31 mouse cellular contexts compared by ENCODE assay signal in genomic region chr16:12652180-12652579, GRCm38 (mm10).
DNase-seq lines count a peak whose midpoint lies in the region; ATAC-seq and TF ChIP-seq lines count a peak whose summit lies in the region.
"Had no signal": no experiment of that assay in that cellular context is flagged by ENCODE, and none has a peak within 500 bp of the region (broad histone marks: within the 10 kb centered on the region; RNA-seq: fewer than 3 reads in every experiment).

No protein-coding gene starts in this region.

- TF ChIP-seq POLR2A in heart, adult 2 months (IDR thresholded peaks at IDR 0.05; ENCODE audit: insufficient read depth, low read depth, low read length): no peak

- intact Hi-C loops in heart, adult 2 months (cut with DNase I): loop anchor here (5.0 to 10.0 kb wide), 2 partner anchors 240 to 453 kb away; partner anchors contain the start of gene Ercc4

- no peak overlapping the region for H3K9ac ChIP-seq in heart, adult 2 months (ENCODE audit: low read depth, low read length)
- H3K9ac ChIP-seq in liver, embryonic 14.5 days (replicated peaks): no peak overlapping the region
- no peak overlapping the region for H3K9ac ChIP-seq in liver, embryonic 11.5 days (ENCODE audit: low read depth, low read length)
- H3K9ac ChIP-seq: embryonic facial prominence, embryonic 15.5 days; forebrain, embryonic 12.5 days; forebrain, postnatal 0 days; heart, embryonic 12.5 days; hindbrain, embryonic 14.5 days; limb, embryonic 15.5 days; liver, embryonic 15.5 days had no signal

- H3K4me2 ChIP-seq in liver, embryonic 14.5 days (ENCODE audit: low read depth): no peak overlapping the region
- no peak overlapping the region for H3K4me2 ChIP-seq in liver, embryonic 11.5 days
- H3K4me2 ChIP-seq: embryonic facial prominence, embryonic 15.5 days; forebrain, embryonic 12.5 days; heart, embryonic 12.5 days; hindbrain, embryonic 14.5 days; limb, embryonic 15.5 days; liver, embryonic 15.5 days had no signal

- no peak for DNase-seq in heart, adult 2 months
- DNase-seq in heart, adult 18-20 months: no peak
- DNase-seq in liver, embryonic 14.5 days (ENCODE audit: low read depth in 3 of 3, low spot score in 3 of 3): no peak
- no peak for DNase-seq in liver, embryonic 11.5 days (ENCODE audit: low spot score)
- peak; percentile 30 for DNase-seq in ZHBTc4 (ENCODE audit: low read depth, low spot score)
- no peak for DNase-seq in right cerebral cortex, postnatal 10 days (ENCODE audit: low spot score in 2 of 2)
- DNase-seq: adrenal gland, adult 2 months; adrenal gland, postnatal 36 days; cerebellum, adult 18-20 months; cerebellum, postnatal 10 days; forebrain, postnatal 0 days; gastrocnemius, postnatal 10 days; heart, postnatal 4 days; kidney, adult 2 months; midbrain, embryonic 14.5 days; spleen, adult 18-20 months; thymus, adult 18-20 months; thymus, postnatal 25 days had no signal

- ATAC-seq in liver, embryonic 14.5 days (ENCODE audit: insufficient read depth): no peak
- no peak for ATAC-seq in liver, embryonic 11.5 days (replicated peaks; ENCODE audit: low FRiP score)
- no peak for ATAC-seq in inflammation-experienced regulatory T-cells, adult 6 months
- ATAC-seq: activated CD4-positive, CD25-positive, alpha-beta regulatory T cell, adult 4 months; CD4-positive, CD25-positive, alpha-beta regulatory T cell, adult 4 months; forebrain, postnatal 0 days had no signal

- no peaks in the 10 kb centered on the region for H3K9me3 ChIP-seq in liver, embryonic 14.5 days (ENCODE audit: control insufficient read depth, low read length)
- H3K9me3 ChIP-seq in liver, embryonic 11.5 days (ENCODE audit: control insufficient read depth, low read length): no peaks in the 10 kb centered on the region
- no peaks in the 10 kb centered on the region for H3K9me3 ChIP-seq in E14TG2a.4 (ENCODE audit: low read length)
- H3K9me3 ChIP-seq: embryonic facial prominence, embryonic 10.5 days; embryonic facial prominence, embryonic 15.5 days; forebrain, embryonic 12.5 days; heart, embryonic 12.5 days; limb, embryonic 10.5 days; limb, embryonic 15.5 days; liver, embryonic 15.5 days had no signal

- H3K27ac ChIP-seq in heart, adult 2 months: no peak overlapping the region
- no peak overlapping the region for H3K27ac ChIP-seq in liver, embryonic 14.5 days
- H3K27ac ChIP-seq in liver, embryonic 11.5 days (ENCODE audit: low read depth, low read length): no peak overlapping the region
- H3K27ac ChIP-seq: embryonic facial prominence, embryonic 10.5 days; embryonic facial prominence, embryonic 15.5 days; forebrain, embryonic 12.5 days; hindbrain, embryonic 14.5 days; limb, embryonic 10.5 days; limb, embryonic 15.5 days; liver, embryonic 15.5 days; macrophage had no signal

- H3K4me3 ChIP-seq in heart, adult 2 months: no peak overlapping the region
- no peak overlapping the region for H3K4me3 ChIP-seq in liver, embryonic 14.5 days (ENCODE audit: insufficient read depth in 1 of 2, low read depth in 2 of 2, low read length in 2 of 2)
- no peak overlapping the region for H3K4me3 ChIP-seq in liver, embryonic 11.5 days (ENCODE audit: low read depth, low read length)
- H3K4me3 ChIP-seq in E14TG2a.4 (replicated peaks; ENCODE audit: low read length): no peak overlapping the region
- H3K4me3 ChIP-seq: embryonic facial prominence, embryonic 10.5 days; embryonic facial prominence, embryonic 15.5 days; forebrain, embryonic 12.5 days; heart, embryonic 12.5 days; limb, embryonic 10.5 days; limb, embryonic 15.5 days; liver, embryonic 15.5 days had no signal

- no peak for TF ChIP-seq EP300 in heart, adult 2 months (IDR thresholded peaks at IDR 0.05; ENCODE audit: insufficient read depth, low read depth, low read length)
- no peak for TF ChIP-seq EP300 in liver, embryonic 14.5 days (IDR thresholded peaks at IDR 0.05; ENCODE audit: low read depth)

- H3K36me3 ChIP-seq in heart, adult 2 months (ENCODE audit: control insufficient read depth, insufficient read depth, low read length): no peaks in the 10 kb centered on the region
- no peaks in the 10 kb centered on the region for H3K36me3 ChIP-seq in liver, embryonic 14.5 days (replicated peaks; ENCODE audit: control insufficient read depth, insufficient read depth, low read depth)
- H3K36me3 ChIP-seq in liver, embryonic 11.5 days (ENCODE audit: control insufficient read depth, insufficient read depth, low read length): no peaks in the 10 kb centered on the region
- H3K36me3 ChIP-seq in E14TG2a.4 (ENCODE audit: insufficient read depth, low read length): no peaks in the 10 kb centered on the region
- H3K36me3 ChIP-seq: embryonic facial prominence, embryonic 10.5 days; embryonic facial prominence, embryonic 15.5 days; forebrain, embryonic 12.5 days; heart, embryonic 12.5 days; limb, embryonic 10.5 days; limb, embryonic 15.5 days; liver, embryonic 15.5 days had no signal

- TF ChIP-seq CTCF in heart, adult 2 months (IDR thresholded peaks at IDR 0.05): peak; percentile 57
- 0 out of 2 replicates have a peak, but pooled peaks have one; percentile 9 for TF ChIP-seq CTCF in liver, embryonic 14.5 days (IDR thresholded peaks at IDR 0.05; ENCODE audit: low read depth)
- TF ChIP-seq CTCF in E14TG2a.4 (conservative IDR thresholded peaks at IDR 0.05; ENCODE audit: low read length): peak; percentile 53

- 74% methylated on average over 3 of the region's 3 CpGs for WGBS in heart, adult 2 months
- WGBS in liver, embryonic 14.5 days (ENCODE audit: insufficient replicate concordance): 51% methylated on average over 3 of the region's 3 CpGs
- WGBS in liver, embryonic 11.5 days: 60% methylated on average over 3 of the region's 3 CpGs

- H3K27me3 ChIP-seq in heart, adult 2 months (ENCODE audit: control insufficient read depth, insufficient read depth, low read length): no peaks in the 10 kb centered on the region
- no peaks in the 10 kb centered on the region for H3K27me3 ChIP-seq in liver, embryonic 14.5 days (ENCODE audit: control insufficient read depth, insufficient read depth, low read length)
- H3K27me3 ChIP-seq in liver, embryonic 11.5 days (replicated peaks; ENCODE audit: control insufficient read depth, insufficient read depth, low read length): no peaks in the 10 kb centered on the region
- H3K27me3 ChIP-seq in E14TG2a.4 (ENCODE audit: insufficient read depth, low read length): no peaks in the 10 kb centered on the region
- H3K27me3 ChIP-seq: embryonic facial prominence, embryonic 15.5 days; forebrain, embryonic 12.5 days; heart, embryonic 12.5 days; limb, embryonic 15.5 days; liver, embryonic 15.5 days had no signal

- H3K4me1 ChIP-seq in heart, adult 2 months (ENCODE audit: control insufficient read depth, insufficient read depth, low read length): no peaks in the 10 kb centered on the region
- no peaks in the 10 kb centered on the region for H3K4me1 ChIP-seq in liver, embryonic 14.5 days (replicated peaks; ENCODE audit: control insufficient read depth in 2 of 2, insufficient read depth in 2 of 2, low read length in 1 of 2)
- no peaks in the 10 kb centered on the region for H3K4me1 ChIP-seq in liver, embryonic 11.5 days (replicated peaks; ENCODE audit: control insufficient read depth, insufficient read depth, low read length)
- no peaks in the 10 kb centered on the region for H3K4me1 ChIP-seq in E14TG2a.4 (replicated peaks; ENCODE audit: low read depth, low read length)
- H3K4me1 ChIP-seq: embryonic facial prominence, embryonic 10.5 days; embryonic facial prominence, embryonic 15.5 days; forebrain, embryonic 12.5 days; heart, embryonic 12.5 days; limb, embryonic 10.5 days; limb, embryonic 15.5 days; liver, embryonic 15.5 days had no signal

- no peaks in the 10 kb centered on the region for H3K79me2 ChIP-seq in heart, adult 2 months (replicated peaks; ENCODE audit: control insufficient read depth, insufficient read depth, low read length)
